Mouse (Mus musculus): ENCODE measurements around the gene Dnah2.

DNA sequence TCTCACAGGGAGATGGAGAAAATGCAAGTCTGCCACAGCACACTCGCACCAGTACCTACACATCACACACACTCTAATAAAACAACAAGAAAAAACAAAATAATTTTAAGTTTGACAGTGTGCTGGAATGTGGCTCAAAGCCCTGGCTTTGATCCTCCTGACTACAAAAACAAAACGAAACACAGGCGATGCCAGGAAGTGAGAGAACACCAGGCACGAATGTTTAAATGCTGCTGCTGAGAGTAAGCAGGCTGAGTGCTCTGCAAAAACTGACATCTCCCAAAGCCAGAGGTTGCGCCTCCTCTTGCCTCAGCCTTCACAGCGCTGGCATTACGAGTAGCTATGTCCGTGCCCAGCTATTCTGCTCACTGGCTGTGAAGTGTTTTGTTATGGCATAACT is 16.2 kb upstream of the Dnah2 start:
- TF ChIP-seq CTCF (IDR thresholded peaks at IDR 0.05) (no peak), EP300 (IDR thresholded peaks at IDR 0.05) (no peak)

Data from lung, postnatal 0 days (tissue).